Mouse (Mus musculus): ENCODE results near the gene Acly. TPM values are rescaled to one million over a fixed set of nuclear protein-coding genes. Genes with fewer than 3 reads are reported as not detected.

Gene Acly
- polyA plus RNA-seq, 1 experiment = 24.4 TPM

DNA sequence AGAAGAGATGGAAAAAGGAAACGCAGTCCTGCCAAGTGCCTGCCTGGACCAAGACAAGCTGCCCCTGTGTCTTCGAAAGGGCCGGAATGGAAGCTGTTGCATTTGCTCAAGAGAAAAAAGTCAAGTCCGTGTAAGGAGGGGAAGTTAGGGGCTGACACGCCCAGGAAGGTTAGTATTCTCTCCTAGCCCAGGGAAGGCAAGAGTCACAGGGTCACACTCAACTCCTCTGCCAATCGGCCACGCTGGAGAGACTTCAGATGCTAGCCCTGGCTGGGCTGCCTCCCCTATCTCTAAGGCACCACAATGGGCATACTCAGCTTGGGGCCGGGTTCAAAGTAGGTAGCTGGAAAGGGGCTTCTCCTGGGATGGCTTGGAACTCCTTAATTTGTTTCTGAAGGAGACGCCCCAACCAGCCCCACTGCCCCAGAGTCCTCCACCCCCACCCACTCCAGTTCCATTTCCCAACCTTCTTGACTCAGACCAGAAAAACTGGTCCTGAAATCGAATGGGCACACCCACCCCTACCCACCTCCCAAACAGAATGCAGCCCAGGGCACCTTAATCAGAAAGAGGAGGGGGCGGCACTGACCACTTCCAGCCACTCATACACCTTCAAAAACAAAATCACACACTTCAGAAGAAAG lies 2.7 kb downstream of the Acly start:
- TF ChIP-seq GATA1 (IDR thresholded peaks at IDR 0.05; ENCODE audit: low read length) = no peak

DNA sequence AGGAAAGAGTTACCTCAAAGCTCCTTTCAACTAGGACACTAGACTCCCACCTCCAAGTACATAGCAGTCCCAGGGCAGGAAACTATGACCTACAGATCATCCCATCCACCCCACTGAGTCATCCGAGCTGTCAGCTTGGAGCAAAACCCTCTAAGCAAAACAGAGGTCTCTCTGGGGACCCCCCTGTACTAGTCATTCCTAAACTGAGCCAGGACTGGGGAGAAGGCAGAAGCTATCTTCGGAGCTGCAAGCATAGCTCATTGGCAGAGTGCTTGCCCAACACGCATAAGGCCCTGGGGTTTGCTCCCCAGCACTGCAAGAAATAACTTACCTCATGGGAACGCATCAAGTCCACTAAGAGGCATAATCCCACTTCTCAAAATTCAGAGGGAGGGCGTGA lies 3.4 kb downstream of the Acly start:
- no peak for TF ChIP-seq GATA1 (IDR thresholded peaks at IDR 0.05; ENCODE audit: low read length)

DNA sequence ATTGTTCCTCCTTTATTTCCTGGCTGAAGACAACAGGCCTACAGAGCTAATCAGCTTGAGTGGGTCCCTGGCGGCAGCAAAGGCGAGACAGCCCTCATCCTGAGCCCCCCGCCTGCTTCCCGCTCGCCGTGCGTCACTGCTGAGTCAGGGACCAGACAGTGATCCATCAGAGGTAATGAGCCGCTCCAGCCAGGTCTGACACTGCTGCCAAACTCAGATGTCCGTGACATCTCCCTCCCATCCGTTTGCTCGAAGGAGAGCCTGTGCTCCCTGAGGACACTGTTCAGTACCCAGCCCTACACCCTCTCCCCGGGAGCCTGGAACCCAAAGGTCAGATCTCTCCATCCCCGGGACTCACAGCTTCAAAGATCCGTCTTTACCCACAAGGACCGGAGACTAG lies 7.0 kb downstream of the Acly start:
- TF ChIP-seq GATA1 (IDR thresholded peaks at IDR 0.05; ENCODE audit: low read length) = no peak

DNA sequence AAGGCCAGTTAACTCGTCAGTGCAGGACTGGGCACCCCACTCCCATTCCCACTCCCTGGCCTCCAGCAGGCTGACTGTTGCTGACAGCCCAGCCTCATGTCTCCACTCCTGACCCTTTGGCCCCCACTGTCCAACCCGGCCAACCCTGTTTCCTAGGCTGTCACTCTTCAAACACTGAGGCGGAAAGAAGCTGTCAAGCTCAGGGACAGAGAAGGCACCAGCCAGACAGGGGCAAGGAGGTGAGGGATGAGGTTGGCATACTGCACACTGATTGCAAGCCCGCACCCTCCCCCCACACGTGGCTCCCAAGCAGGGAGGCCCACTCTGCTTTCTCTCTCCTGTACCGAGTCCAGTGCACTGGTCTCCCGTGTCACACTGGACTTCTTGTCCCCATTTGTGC lies 8.6 kb downstream of the Acly start:
- TF ChIP-seq GATA1 (IDR thresholded peaks at IDR 0.05; ENCODE audit: low read length) = no peak

DNA sequence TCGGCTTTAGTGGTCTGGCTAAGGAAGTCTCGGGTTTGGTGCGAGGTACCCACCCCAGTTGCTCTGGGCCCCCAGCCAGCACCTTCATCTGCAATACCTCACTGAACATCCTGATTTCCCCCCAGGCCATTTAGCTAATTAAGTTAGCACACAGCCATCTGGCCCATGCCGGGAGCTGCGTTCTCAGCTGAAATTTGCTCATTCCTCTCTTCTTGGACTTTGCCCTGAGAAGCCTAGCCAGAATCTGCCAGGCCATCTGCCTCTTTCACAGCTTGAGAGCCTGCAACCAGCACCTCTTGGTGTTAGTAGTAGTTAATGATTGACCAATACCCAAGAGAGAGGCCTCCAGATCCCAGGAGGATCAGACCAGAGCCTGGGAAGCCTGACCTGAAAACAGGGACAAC lies 9.6 kb downstream of the Acly start:
- no peak for TF ChIP-seq GATA1 (IDR thresholded peaks at IDR 0.05; ENCODE audit: low read length)

DNA sequence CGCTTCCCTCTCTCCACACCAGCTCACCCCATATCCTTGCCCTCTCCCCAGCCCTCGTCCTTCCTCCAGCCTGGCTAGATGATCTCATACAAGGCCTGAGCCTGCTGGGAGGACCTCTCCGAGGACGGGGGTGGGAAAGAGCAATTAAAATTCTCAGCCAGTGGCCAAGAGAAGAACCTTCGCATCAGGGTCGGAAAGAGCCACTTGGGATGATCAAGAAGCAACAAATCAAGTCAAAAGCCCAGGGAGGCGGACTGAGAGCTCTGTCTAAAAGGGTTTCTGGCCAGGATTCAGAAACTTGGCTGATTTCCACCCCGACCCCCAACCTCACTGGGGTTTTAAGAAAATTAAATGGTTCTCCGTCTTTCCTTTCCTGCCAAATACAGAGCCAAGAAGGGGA lies 11.5 kb downstream of the Acly start:
- TF ChIP-seq GATA1 (IDR thresholded peaks at IDR 0.05; ENCODE audit: low read length) = no peak

DNA sequence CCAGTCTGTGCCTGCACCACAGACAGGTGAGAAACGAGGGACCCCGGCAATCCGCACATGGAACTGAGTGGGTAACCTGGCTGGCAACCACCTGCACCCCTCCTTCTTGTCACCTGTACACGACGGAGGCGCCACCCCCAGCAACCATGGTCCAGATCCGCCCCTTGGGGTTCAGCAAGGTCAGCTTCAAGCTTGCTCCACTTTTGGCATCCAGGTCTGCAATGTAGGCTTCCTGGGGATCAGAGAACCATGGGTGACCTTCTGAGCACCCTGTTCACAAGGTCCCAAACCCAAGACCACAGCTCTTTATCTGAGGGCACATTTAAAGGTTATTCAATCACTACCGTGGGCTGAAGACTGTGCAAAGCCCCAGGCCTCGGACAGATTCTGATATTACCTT lies 12.0 kb downstream of the Acly start:
- TF ChIP-seq GATA1 (IDR thresholded peaks at IDR 0.05; ENCODE audit: low read length) = no peak

DNA sequence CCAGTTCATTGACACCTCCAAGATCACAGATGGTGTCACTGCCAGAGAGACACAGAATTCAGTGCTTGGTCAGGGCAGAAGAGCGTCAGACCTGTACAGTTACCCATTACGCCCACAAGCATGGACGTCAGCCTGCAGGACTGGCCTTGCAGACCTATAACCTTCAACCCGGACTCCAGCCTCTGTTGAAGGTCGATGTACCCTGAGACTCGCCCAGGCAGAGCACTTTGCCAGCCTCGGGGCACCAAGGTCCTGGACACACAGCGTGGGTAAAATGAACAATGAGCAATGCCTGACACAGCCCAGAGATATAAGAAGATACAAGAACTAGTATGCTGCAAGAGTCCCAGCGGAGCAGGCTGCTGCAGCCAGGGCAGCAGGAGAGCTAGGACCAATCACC lies 12.7 kb downstream of the Acly start:
- TF ChIP-seq GATA1 (IDR thresholded peaks at IDR 0.05; ENCODE audit: low read length) = no peak

DNA sequence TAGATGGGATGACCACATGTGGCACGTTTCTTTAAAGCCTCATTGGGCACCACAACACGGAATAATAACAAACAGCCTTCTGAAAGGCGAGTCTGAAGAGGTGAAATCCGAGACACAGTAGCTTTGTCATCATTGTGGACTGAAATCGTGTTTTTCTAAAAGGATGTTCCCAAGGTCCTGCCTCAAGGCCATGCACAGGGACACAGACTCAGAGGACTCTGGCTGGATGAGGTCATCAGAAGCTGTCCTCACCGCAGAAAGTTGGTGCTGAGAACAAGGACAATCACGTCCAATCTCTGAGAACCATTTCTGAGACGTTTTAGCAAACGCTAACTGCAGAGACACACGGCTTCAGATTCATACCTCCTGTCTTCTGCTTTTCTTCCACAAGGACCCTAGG lies 14.1 kb downstream of the Acly start:
- TF ChIP-seq GATA1 (IDR thresholded peaks at IDR 0.05; ENCODE audit: low read length) = no peak

DNA sequence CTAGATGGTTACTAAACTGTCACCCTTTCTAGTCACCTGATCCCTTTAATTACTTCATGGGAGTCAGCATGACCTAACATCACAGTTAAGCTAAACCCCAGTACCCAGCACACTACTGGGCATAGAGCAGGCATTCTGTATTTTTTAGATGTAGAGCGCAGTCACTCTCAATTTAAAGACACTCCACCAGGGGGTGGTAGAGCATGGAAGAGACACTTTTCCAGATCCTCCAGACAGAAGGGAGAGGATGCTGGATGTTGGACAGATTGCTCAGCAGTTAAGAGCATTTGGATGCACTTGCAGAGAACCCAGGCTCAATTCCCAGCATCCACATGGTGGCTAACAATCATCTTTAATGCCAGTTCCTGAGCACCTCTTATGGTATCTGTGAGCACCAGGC lies 15.4 kb downstream of the Acly start:
- no peak for TF ChIP-seq GATA1 (IDR thresholded peaks at IDR 0.05; ENCODE audit: low read length)

DNA sequence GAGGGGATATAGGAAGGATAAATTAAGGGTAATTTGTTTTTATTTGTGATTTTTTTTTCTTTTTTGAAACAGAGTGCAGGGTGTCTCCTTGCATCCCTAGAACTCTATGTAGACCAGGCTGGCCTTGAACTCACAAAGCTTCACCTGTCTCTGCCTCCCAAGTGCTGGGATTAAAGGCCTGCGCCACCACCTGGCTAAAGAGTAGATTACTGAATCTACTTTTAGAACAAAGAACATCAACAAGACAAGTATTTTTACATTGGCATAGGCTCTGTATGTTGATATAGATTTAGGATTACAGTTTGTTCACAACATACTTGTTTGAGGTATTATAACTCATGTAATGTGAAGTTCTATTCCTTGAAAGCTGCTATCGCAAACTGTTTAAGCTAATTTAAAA lies 17.2 kb downstream of the Acly start:
- TF ChIP-seq GATA1 (IDR thresholded peaks at IDR 0.05; ENCODE audit: low read length) = no peak

DNA sequence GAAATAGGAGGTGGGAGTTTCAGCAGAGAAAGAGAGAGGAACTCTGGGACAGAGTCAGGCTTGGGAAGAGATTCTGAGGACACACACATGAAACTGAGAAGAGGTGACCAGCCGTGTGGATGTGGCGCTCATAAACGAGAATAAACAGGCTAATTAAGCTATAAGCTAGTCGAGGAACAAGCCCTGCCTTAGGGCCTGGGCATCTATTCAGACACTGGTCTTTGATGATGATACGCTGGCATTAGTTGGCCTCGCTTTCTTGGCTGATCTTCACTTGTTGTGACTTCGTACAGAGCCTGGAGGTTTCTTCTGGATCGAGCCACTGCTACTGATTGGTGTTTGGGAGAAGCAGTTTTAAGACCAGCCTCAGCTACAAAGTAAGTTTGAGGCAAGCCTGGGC lies 21.8 kb downstream of the Acly start:
- TF ChIP-seq GATA1 (IDR thresholded peaks at IDR 0.05; ENCODE audit: low read length) = no peak

DNA sequence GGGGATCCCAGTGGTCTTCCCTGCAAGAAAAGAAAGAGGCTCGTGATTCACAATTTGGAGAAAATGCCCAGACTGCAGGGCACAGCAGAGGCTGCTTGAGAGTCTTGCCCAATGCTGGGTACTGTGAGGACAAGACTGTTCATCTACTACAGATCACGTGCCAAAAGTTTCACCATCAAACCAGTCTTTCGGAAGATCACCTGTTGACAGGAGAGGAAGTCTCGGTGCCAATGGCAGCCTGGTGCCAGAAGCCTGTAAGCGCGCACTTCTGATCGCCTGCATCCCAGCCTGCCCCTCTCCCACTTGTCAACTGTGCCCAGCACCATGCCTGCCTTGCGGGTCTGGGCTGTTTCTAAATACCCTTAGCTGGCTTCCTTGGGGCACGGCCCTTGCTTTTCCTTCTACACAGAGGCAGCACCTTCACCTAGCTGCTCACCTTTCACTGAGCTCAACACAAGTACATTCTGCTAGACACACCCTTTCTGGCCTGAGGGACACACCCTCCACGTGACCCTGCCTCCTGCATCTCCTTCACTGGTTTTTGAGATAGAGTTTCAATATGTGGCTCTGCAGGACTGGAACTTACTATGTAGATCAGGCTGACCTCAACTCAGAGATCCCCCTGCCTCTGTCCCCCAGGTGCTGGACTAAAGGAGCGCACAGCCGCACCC lies 22.7 kb downstream of the Acly start:
- no peak for TF ChIP-seq GATA1 (IDR thresholded peaks at IDR 0.05; ENCODE audit: low read length)

DNA sequence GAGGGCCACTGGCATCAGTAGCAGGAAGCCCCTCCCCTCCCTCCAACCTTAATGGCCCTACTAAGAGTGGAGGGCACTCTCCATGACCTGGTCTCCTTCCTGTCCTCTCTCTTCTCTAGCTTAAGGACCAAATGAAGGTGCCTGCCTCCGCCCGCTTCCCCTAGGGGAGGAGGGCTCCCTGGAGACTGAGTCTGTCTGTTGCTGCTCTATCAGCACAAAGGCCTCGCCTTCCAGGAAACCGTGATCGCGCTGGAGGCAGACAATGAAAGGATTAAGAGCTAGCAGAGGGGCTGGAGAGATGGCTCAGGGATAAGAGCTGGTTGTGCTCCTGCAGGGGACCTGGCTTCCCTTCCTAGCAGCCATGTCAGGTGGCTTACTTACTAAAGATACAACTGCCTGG lies 26.5 kb downstream of the Acly start:
- TF ChIP-seq GATA1 (IDR thresholded peaks at IDR 0.05; ENCODE audit: low read length) = no peak

DNA sequence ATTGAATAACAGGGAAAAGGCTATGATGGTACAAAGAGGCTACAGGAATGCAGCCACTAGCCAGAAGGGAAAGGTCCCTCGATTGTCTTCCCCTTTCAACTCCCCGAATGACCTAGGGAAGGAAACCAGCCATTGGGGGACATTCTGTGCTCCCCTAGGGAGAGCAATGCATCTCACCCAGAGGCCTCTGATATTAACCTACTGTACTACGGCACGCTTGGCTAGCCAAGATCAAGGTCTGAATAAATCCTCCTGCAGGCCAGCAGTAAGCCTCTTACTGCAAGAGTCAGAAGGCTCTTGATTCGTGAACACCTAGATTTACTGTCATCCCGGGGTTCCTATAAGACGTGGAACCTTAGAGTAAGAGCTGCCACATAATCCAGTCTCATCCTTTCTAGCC lies 27.1 kb downstream of the Acly start:
- no peak for TF ChIP-seq GATA1 (IDR thresholded peaks at IDR 0.05; ENCODE audit: low read length)

DNA sequence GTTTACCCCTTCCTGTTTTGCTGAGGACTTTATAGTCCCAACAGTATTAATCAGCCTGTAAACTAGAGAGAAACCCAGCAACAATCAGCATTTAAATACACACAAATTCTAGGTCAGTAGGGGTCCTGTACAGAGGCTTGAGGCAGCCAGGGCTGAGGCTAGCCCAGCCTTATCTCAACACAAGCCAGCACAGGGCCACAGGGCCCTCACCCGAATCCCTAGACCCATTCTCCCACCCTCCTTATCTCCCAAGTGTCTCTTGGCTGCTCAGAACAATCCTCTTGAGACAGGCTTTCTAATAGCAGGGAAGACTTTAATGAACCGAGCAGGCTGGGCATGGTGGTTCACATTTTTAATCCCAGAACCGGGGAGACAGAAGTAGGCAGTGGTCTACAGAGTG lies 27.6 kb downstream of the Acly start:
- TF ChIP-seq GATA1 (IDR thresholded peaks at IDR 0.05; ENCODE audit: low read length) = no peak

DNA sequence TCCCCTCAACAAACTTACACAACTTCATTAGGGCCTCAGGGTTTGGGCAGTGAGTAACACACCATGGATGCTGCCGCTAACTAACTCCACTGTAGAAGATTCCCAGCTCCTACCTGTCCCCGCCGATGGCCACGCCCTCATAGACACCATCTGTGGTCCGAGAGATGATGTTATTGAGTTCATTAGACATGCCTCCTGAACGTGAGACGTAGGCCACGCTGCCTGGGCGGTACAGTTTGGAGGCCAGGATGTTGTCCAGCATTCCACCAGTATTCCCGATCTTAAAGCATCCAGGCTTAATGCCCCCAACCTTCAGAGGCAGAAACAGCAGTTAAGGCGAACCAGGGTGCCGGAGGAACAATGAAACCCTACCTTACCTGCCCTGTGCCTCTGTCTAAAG lies 34.0 kb downstream of the Acly start:
- no peak for TF ChIP-seq GATA1 (IDR thresholded peaks at IDR 0.05; ENCODE audit: low read length)

DNA sequence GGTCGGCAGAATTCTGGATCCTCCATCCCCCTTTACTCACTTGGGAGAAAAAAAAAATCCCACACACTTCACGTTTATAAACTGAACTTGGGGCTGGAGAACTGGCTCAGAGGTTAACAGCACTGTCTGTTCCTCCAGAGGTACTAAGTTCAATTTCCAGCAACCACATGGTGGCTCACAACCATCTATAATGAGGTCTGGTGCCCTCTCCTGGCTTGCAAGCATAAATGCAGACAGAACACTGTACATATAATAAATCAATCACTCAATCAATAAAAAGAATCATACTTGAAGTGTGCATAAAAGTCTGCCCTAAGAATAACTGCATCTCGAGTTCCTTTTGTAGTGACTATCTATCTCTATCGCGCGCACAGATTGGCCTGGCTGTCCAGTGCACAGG lies 36.8 kb downstream of the Acly start:
- TF ChIP-seq GATA1 (IDR thresholded peaks at IDR 0.05; ENCODE audit: low read length) = no peak
